Mouse (Mus musculus) layer of hippocampus, adult 18-20 months (tissue): ENCODE results near the gene Snx33. TPM values are rescaled to one million over a fixed set of nuclear protein-coding genes. Genes with fewer than 3 reads are reported as not detected.
"Not testable (repeated sequence)": the region's sequence is repeated elsewhere in the genome, so short reads cannot be mapped to it uniquely, and the experiment has no call there.

Source experiments
- DNase-seq, 2 experiments: peaks; one replicate each; pipeline ENCODE4 v3.0.0; 2022; ENCODE audit warnings: low spot score in 2 of 2
- long read RNA-seq: library from polyadenylated mRNA; stranded (forward); transcript quantifications from one replicate; pipeline ENCODE4 v2.0.0, GENCODE M21; 2021
- total RNA-seq, 2 experiments: library from RNA; stranded (reverse); gene quantifications; 2 replicates each; pipeline ENCODE4 v1.2.3; 2021

Gene Snx33
- total RNA-seq, result 1 to 10 TPM; 8.5 to 9.3 TPM
- long read RNA-seq, full-length matches to known transcripts, result 11 of 14 reads
- long read RNA-seq, partial matches to known transcripts, result 0 of 14 reads
- long read RNA-seq, other reads (novel, unspliced or antisense), result 3 of 14 reads

- peak; percentile 79 to 90 for DNase-seq
Observed at GRCm38 (mm10) chr9:56928041-56928811, at the start of gene Snx33. Snx33 (minus strand) TSS chr9:56928371.

GRCm38 (mm10) chr9:56975199-56975598 is 47.0 kb upstream of the Snx33 start:
- DNase-seq, result no peak

- no peak for DNase-seq
Observed at GRCm38 (mm10) chr9:56973960-56974524, 45.9 kb upstream of the Snx33 start.

GRCm38 (mm10) chr9:56970158-56970557 is 42.0 kb upstream of the Snx33 start:
- DNase-seq, result no peak

- DNase-seq, result no peak
Observed at GRCm38 (mm10) chr9:56961591-56961990, 33.4 kb upstream of the Snx33 start.

- no peak for DNase-seq
Observed at GRCm38 (mm10) chr9:56958689-56959088, 30.5 kb upstream of the Snx33 start.

- no peak for DNase-seq
Observed at GRCm38 (mm10) chr9:56956966-56957675, 28.9 kb upstream of the Snx33 start.

- DNase-seq, result no peak
Observed at GRCm38 (mm10) chr9:56953562-56953961, 25.4 kb upstream of the Snx33 start.

GRCm38 (mm10) chr9:56950414-56951400 is 22.5 kb upstream of the Snx33 start, which contains the start of gene Snupn:
Snupn (plus strand) TSS chr9:56950878.
- DNase-seq, result peak; percentile 96 to 97

- no peak for DNase-seq
Observed at GRCm38 (mm10) chr9:56949767-56950166, 21.6 kb upstream of the Snx33 start.

GRCm38 (mm10) chr9:56948699-56949098 is 20.5 kb upstream of the Snx33 start:
- DNase-seq, result not testable (repeated sequence)

GRCm38 (mm10) chr9:56947481-56947880 is 19.3 kb upstream of the Snx33 start:
- peak in 1 of 2 experiments; percentile 52 for DNase-seq

GRCm38 (mm10) chr9:56938374-56938773 is 10.2 kb upstream of the Snx33 start:
- no peak for DNase-seq

- peak; percentile 85 to 96 for DNase-seq
Observed at GRCm38 (mm10) chr9:56937223-56938160, 9.3 kb upstream of the Snx33 start, which contains the start of gene Imp3. Imp3 (plus strand) TSS chr9:56937475.

- DNase-seq, result no peak
Observed at GRCm38 (mm10) chr9:56936861-56937222, 8.7 kb upstream of the Snx33 start.

- no peak for DNase-seq
Observed at GRCm38 (mm10) chr9:56930556-56930955, 2.4 kb upstream of the Snx33 start.

- DNase-seq, result no peak
Observed at GRCm38 (mm10) chr9:56929496-56929895, 1.3 kb upstream of the Snx33 start.

- no peak for DNase-seq
Observed at GRCm38 (mm10) chr9:56927191-56928012, 769 bp downstream of the Snx33 start.

- no peak for DNase-seq
Observed at GRCm38 (mm10) chr9:56926387-56926786, 1.8 kb downstream of the Snx33 start.
